Mouse (Mus musculus): ENCODE results near the gene Itgb4. TPM values are rescaled to one million over a fixed set of nuclear protein-coding genes. Genes with fewer than 3 reads are reported as not detected.

Gene Itgb4
- polyA plus RNA-seq, 1 experiment from 2014 or later = 12.7 TPM

- Histone ChIP-seq H3K4me1 (replicated peaks; ENCODE audit: control insufficient read depth, insufficient read depth) (0 out of 2 replicates have a peak, but pooled peaks cover 2% of the 10 kb centered on the region), H3K9me3 (ENCODE audit: control insufficient read depth, low read length) (no peaks in the 10 kb centered on the region), H3K36me3 (ENCODE audit: control insufficient read depth, insufficient read depth, low read length) (no peaks in the 10 kb centered on the region), H3K4me3 (ENCODE audit: low read depth, low read length) (peak overlapping the region; percentile 55), H3K9ac (ENCODE audit: low read length) (peak overlapping the region; percentile 76), H3K27ac (replicated peaks) (peak overlapping the region; percentile 89), H3K27me3 (ENCODE audit: control insufficient read depth, insufficient read depth, low read length) (no peaks in the 10 kb centered on the region), H3K4me2 (replicated peaks; ENCODE audit: low read depth) (peak overlapping the region; percentile 72)
- ATAC-seq (ENCODE audit: low FRiP score, low TSS enrichment) (peak; percentile 2; the same call in 1 of the 2 replicates), DNase-seq (ENCODE audit: low spot score) (no peak)
- TF ChIP-seq EP300 (optimal IDR thresholded peaks at IDR 0.05) (no peak), CTCF (IDR thresholded peaks at IDR 0.05; ENCODE audit: low read depth) (no peak)
- 5% methylated on average over 18 of the region's 18 CpGs for WGBS
Measured at GRCm38 (mm10) chr11:115975083-115975420, 543 bp downstream of the Itgb4 start.

- ATAC-seq (ENCODE audit: low FRiP score, low TSS enrichment) = no peak
- peak overlapping the region; percentile 89 for H3K27ac ChIP-seq (replicated peaks)
- 23% methylated on average over 12 of the region's 12 CpGs for WGBS
Measured at GRCm38 (mm10) chr11:115975544-115975943, 1.0 kb downstream of the Itgb4 start.

GRCm38 (mm10) chr11:115982472-115982871 lies 8.0 kb downstream of the Itgb4 start:
- 84% methylated on average over 15 of the region's 15 CpGs for WGBS
- no peak for ATAC-seq (ENCODE audit: low FRiP score, low TSS enrichment)
- Histone ChIP-seq H3K4me3 (ENCODE audit: low read depth, low read length) (no peak overlapping the region), H3K4me1 (replicated peaks; ENCODE audit: control insufficient read depth, insufficient read depth) (no peaks in the 10 kb centered on the region), H3K9ac (ENCODE audit: low read length) (no peak overlapping the region), H3K27ac (replicated peaks) (no peak overlapping the region), H3K27me3 (ENCODE audit: control insufficient read depth, insufficient read depth, low read length) (no peaks in the 10 kb centered on the region), H3K36me3 (ENCODE audit: control insufficient read depth, insufficient read depth, low read length) (no peaks in the 10 kb centered on the region), H3K4me2 (replicated peaks; ENCODE audit: low read depth) (no peak overlapping the region), H3K9me3 (ENCODE audit: control insufficient read depth, low read length) (no peaks in the 10 kb centered on the region)
- TF ChIP-seq CTCF (IDR thresholded peaks at IDR 0.05; ENCODE audit: low read depth) (no peak), EP300 (optimal IDR thresholded peaks at IDR 0.05) (no peak)
- no peak for DNase-seq (ENCODE audit: low spot score)

More at GRCm38 (mm10) chr11:115975544-115975943, 1.0 kb downstream of the Itgb4 start:
- peak overlapping the region; percentile 76 for H3K9ac ChIP-seq (ENCODE audit: low read length)
- H3K4me3 ChIP-seq (ENCODE audit: low read depth, low read length) = peak overlapping the region; percentile 55
- no peaks in the 10 kb centered on the region for H3K27me3 ChIP-seq (ENCODE audit: control insufficient read depth, insufficient read depth, low read length)
- H3K4me1 ChIP-seq (replicated peaks; ENCODE audit: control insufficient read depth, insufficient read depth) = 0 out of 2 replicates have a peak, but pooled peaks cover 2% of the 10 kb centered on the region
- peak overlapping the region; percentile 72 for H3K4me2 ChIP-seq (replicated peaks; ENCODE audit: low read depth)
- DNase-seq (ENCODE audit: low spot score) = peak; percentile 56
- no peak for TF ChIP-seq EP300 (optimal IDR thresholded peaks at IDR 0.05)
- TF ChIP-seq CTCF (IDR thresholded peaks at IDR 0.05; ENCODE audit: low read depth) = peak; percentile 10; the same call in 1 of the 2 replicates
- no peaks in the 10 kb centered on the region for H3K36me3 ChIP-seq (ENCODE audit: control insufficient read depth, insufficient read depth, low read length)
- H3K9me3 ChIP-seq (ENCODE audit: control insufficient read depth, low read length) = no peaks in the 10 kb centered on the region

GRCm38 (mm10) chr11:115983291-115983690 lies 8.8 kb downstream of the Itgb4 start:
- H3K4me1 ChIP-seq (replicated peaks; ENCODE audit: control insufficient read depth, insufficient read depth) = no peaks in the 10 kb centered on the region
- TF ChIP-seq EP300 (optimal IDR thresholded peaks at IDR 0.05) (no peak), CTCF (IDR thresholded peaks at IDR 0.05; ENCODE audit: low read depth) (no peak)
- no peaks in the 10 kb centered on the region for H3K9me3 ChIP-seq (ENCODE audit: control insufficient read depth, low read length)
- WGBS = 76% methylated on average over 6 of the region's 8 CpGs
- DNase-seq (ENCODE audit: low spot score) = no peak
- no peak overlapping the region for H3K4me2 ChIP-seq (replicated peaks; ENCODE audit: low read depth)
- ATAC-seq (ENCODE audit: low FRiP score, low TSS enrichment) = no peak
- no peaks in the 10 kb centered on the region for H3K36me3 ChIP-seq (ENCODE audit: control insufficient read depth, insufficient read depth, low read length)
- H3K27me3 ChIP-seq (ENCODE audit: control insufficient read depth, insufficient read depth, low read length) = no peaks in the 10 kb centered on the region
- H3K27ac ChIP-seq (replicated peaks) = no peak overlapping the region
- no peak overlapping the region for H3K4me3 ChIP-seq (ENCODE audit: low read depth, low read length)
- no peak overlapping the region for H3K9ac ChIP-seq (ENCODE audit: low read length)

GRCm38 (mm10) chr11:115989686-115990085 lies 15.2 kb downstream of the Itgb4 start:
- ATAC-seq (ENCODE audit: low FRiP score, low TSS enrichment) (no peak), DNase-seq (ENCODE audit: low spot score) (no peak)
- H3K4me2 ChIP-seq (replicated peaks; ENCODE audit: low read depth) = no peak overlapping the region
- no peak for TF ChIP-seq EP300 (optimal IDR thresholded peaks at IDR 0.05)
- no peak for TF ChIP-seq CTCF (IDR thresholded peaks at IDR 0.05; ENCODE audit: low read depth)
- no peaks in the 10 kb centered on the region for H3K9me3 ChIP-seq (ENCODE audit: control insufficient read depth, low read length)
- no peaks in the 10 kb centered on the region for H3K36me3 ChIP-seq (ENCODE audit: control insufficient read depth, insufficient read depth, low read length)
- H3K4me3 ChIP-seq (ENCODE audit: low read depth, low read length) = no peak overlapping the region
- H3K27ac ChIP-seq (replicated peaks) = no peak overlapping the region
- WGBS = 39% methylated on average over 15 of the region's 15 CpGs
- H3K9ac ChIP-seq (ENCODE audit: low read length) = no peak overlapping the region
- H3K27me3 ChIP-seq (ENCODE audit: control insufficient read depth, insufficient read depth, low read length) = no peaks in the 10 kb centered on the region
- no peaks in the 10 kb centered on the region for H3K4me1 ChIP-seq (replicated peaks; ENCODE audit: control insufficient read depth, insufficient read depth)

- ATAC-seq (ENCODE audit: low FRiP score, low TSS enrichment) (no peak), DNase-seq (ENCODE audit: low spot score) (no peak)
- no peak overlapping the region for H3K4me3 ChIP-seq (ENCODE audit: low read depth, low read length)
- no peaks in the 10 kb centered on the region for H3K27me3 ChIP-seq (ENCODE audit: control insufficient read depth, insufficient read depth, low read length)
- 48% methylated on average over 4 of the region's 4 CpGs for whole genome bisulfite sequencing
- no peak overlapping the region for H3K4me2 ChIP-seq (replicated peaks; ENCODE audit: low read depth)
- no peaks in the 10 kb centered on the region for H3K4me1 ChIP-seq (replicated peaks; ENCODE audit: control insufficient read depth, insufficient read depth)
- H3K27ac ChIP-seq (replicated peaks) = no peak overlapping the region
- no peak overlapping the region for H3K9ac ChIP-seq (ENCODE audit: low read length)
- TF ChIP-seq EP300 (optimal IDR thresholded peaks at IDR 0.05) = no peak
- no peak for TF ChIP-seq CTCF (IDR thresholded peaks at IDR 0.05; ENCODE audit: low read depth)
- H3K36me3 ChIP-seq (ENCODE audit: control insufficient read depth, insufficient read depth, low read length) = no peaks in the 10 kb centered on the region
- H3K9me3 ChIP-seq (ENCODE audit: control insufficient read depth, low read length) = no peaks in the 10 kb centered on the region
Measured at GRCm38 (mm10) chr11:115992098-115992497, 17.6 kb downstream of the Itgb4 start.
